Mouse (Mus musculus) brain, adult 10 weeks (tissue): ENCODE measurements around the gene Atp11a. TPM values are rescaled to one million over a fixed set of nuclear protein-coding genes. Genes with fewer than 3 reads are reported as not detected.

ENCODE experiments used
- polyA plus RNA-seq: library from polyadenylated mRNA; stranded (reverse); fragments of 350-450 nt; fragmentation: Illumina TruSeq; extraction: RNeasy Lipid Tissue Mini Kit (QIAGEN cat#74804); gene quantifications from one replicate; pipeline ENCODE4 v1.2.3, GENCODE M21; 2015; ENCODE audit warnings: low read depth, low replicate concordance

Atp11a gene
- polyA plus RNA-seq: 35.3 TPM

GRCm38 (mm10) chr8:12756391-12757157 lies at the start of gene Atp11a:
Gene Atp11a, plus strand, starts transcription at chr8:12757014.

DNA sequence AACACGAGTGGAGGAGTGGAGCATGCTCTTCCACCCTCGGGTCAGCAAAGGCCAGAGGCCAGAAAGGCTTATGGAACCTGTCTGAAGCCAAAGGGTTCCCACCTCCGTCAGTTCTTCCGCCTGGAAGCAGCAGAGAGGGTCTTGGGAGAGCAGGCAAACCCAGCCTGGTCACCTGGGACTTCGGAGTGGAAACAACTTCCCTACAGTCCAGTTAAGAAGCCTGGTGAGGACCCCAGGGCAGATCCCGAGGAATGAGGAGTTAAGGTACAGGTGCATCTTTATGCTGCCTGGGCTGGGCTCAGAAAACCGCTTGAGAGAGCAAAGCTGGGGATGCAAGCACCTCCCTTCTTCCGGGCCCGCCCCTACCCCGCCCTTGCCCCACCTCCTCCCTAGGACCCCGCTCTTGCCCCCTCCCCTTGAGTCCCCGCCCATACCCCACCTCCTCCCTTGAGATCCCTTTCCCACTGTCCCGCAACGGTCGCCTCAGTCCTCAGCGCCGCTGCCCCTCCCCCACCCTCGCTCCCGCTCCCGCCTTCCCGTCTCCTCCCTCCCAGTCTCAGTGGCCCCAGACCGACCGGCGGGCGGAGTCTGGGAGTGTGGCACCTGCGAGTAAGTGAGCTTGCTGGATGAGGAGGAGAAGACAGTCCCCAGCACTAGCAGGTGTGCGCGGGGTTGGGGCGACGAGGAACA lies 116.7 kb downstream of the Atp11a start, which contains the start of gene Mcf2l:
Gene Mcf2l, plus strand, starts transcription at position 450 of the 690 bp plus-strand sequence.

Other genes starting within 250 kb of the Atp11a start
- gene Spaca7, start 184.0 kb upstream of the Atp11a start, polyA plus RNA-seq: not detected
- gene Tubgcp3, start 84.8 kb upstream of the Atp11a start, polyA plus RNA-seq: 36.4 TPM
- 114 TPM for gene Mcf2l, start 116.8 kb downstream of the Atp11a start, polyA plus RNA-seq